Mouse (Mus musculus) kidney, adult 2 months (tissue): Measurements from ENCODE around the gene Fam133b.

ENCODE experiments used
- CTCF ChIP-seq: fragments of 200-500 bp; conservative IDR thresholded peaks from 2 replicates; pipeline ENCODE4 v1.5.1; 2011; ENCODE audit warnings: low read depth, mild to moderate bottlenecking, control low read depth, low read length, moderate library complexity, mixed read lengths; ENCODE audit not compliant: insufficient read depth, insufficient read length
- POLR2A ChIP-seq: fragments of 200-500 bp; IDR thresholded peaks from one replicate; pipeline ENCODE4 v1.6.1; 2011; ENCODE audit warnings: low read depth, low read length, control low read depth

GRCm38 (mm10) chr5:3600298-3600697 lies 56.7 kb downstream of the Fam133b start:
- TF ChIP-seq CTCF, result no peak
- no peak for TF ChIP-seq POLR2A
